ENCODE assay signal across 22 mouse cellular contexts in genomic region chr2:69560221-69560620, GRCm38 (mm10). TPM values are rescaled to one million over a fixed set of nuclear protein-coding genes. Genes with fewer than 3 reads are reported as not detected.
A peak's percentile ranks its signal among the peaks of the same experiment; 100 is the strongest.
DNase-seq lines count a peak whose midpoint lies in the region; ATAC-seq and TF ChIP-seq lines count a peak whose summit lies in the region.
"Had no signal": no experiment of that assay in that cellular context is flagged by ENCODE, and none has a peak within 500 bp of the region (broad histone marks: within the 10 kb centered on the region; RNA-seq: fewer than 3 reads in every experiment).

No protein-coding gene starts in this region.

- no peak for TF ChIP-seq CTCF in kidney, postnatal 0 days (IDR thresholded peaks at IDR 0.05; ENCODE audit: low read depth)

- H3K4me2 ChIP-seq in kidney, embryonic 15.5 days, result peak overlapping the region; percentile 42
- peak overlapping the region; percentile 41; the same call in 1 of the 2 replicates for H3K4me2 ChIP-seq in kidney, postnatal 0 days (ENCODE audit: low read length)
- H3K4me2 ChIP-seq: embryonic facial prominence, embryonic 13.5 days; embryonic facial prominence, embryonic 15.5 days; forebrain, embryonic 12.5 days had no signal

- WGBS in kidney, embryonic 15.5 days, result 24% methylated on average over 4 of the region's 4 CpGs
- WGBS in kidney, postnatal 0 days, result 20% methylated on average over 4 of the region's 4 CpGs

- no peak overlapping the region for H3K9ac ChIP-seq in kidney, embryonic 15.5 days
- H3K9ac ChIP-seq in kidney, postnatal 0 days (ENCODE audit: low read depth, low read length), result no peak overlapping the region
- H3K9ac ChIP-seq: embryonic facial prominence, embryonic 13.5 days; embryonic facial prominence, embryonic 15.5 days; forebrain, embryonic 12.5 days had no signal

- H3K9me3 ChIP-seq in kidney, embryonic 15.5 days (replicated peaks), result no peaks in the 10 kb centered on the region
- H3K9me3 ChIP-seq in kidney, postnatal 0 days (replicated peaks; ENCODE audit: low read length), result no peaks in the 10 kb centered on the region
- H3K9me3 ChIP-seq: embryonic facial prominence, embryonic 13.5 days; embryonic facial prominence, embryonic 15.5 days; forebrain, embryonic 10.5 days; forebrain, embryonic 12.5 days had no signal

- peaks cover 16% of the 10 kb centered on the region for H3K4me1 ChIP-seq in kidney, embryonic 15.5 days
- H3K4me1 ChIP-seq in kidney, postnatal 0 days (replicated peaks; ENCODE audit: insufficient read depth, low read length), result no peaks in the 10 kb centered on the region; the same call in 1 of the 2 replicates
- H3K4me1 ChIP-seq: embryonic facial prominence, embryonic 13.5 days; embryonic facial prominence, embryonic 15.5 days had no signal

- peak; percentile 58 for DNase-seq in kidney, adult 9 months
- DNase-seq in kidney, adult 11 months, result no peak
- no peak for DNase-seq in kidney, postnatal 14 days
- DNase-seq in kidney, postnatal 0 days (ENCODE audit: low spot score), result no peak
- no peak for DNase-seq in kidney, postnatal 10 days
- DNase-seq: adrenal gland, adult 2 months; adrenal gland, postnatal 10 days; adrenal gland, postnatal 25 days; cerebellum, adult 11 months; cerebellum, adult 18-20 months; cerebellum, adult 8-10 months; cerebellum, adult 9-11 months; cerebellum, postnatal 14 days; cerebellum, postnatal 36 days; embryo, embryonic 11 days had no signal

- H3K36me3 ChIP-seq in kidney, embryonic 15.5 days, result no peaks in the 10 kb centered on the region
- no peaks in the 10 kb centered on the region for H3K36me3 ChIP-seq in kidney, postnatal 0 days (ENCODE audit: insufficient read depth, low read length)
- H3K36me3 ChIP-seq: embryonic facial prominence, embryonic 13.5 days; embryonic facial prominence, embryonic 15.5 days; forebrain, embryonic 10.5 days; forebrain, embryonic 12.5 days had no signal

- peaks cover 12% of the 10 kb centered on the region; the same call in 1 of the 2 replicates for H3K27me3 ChIP-seq in kidney, embryonic 15.5 days
- no peaks in the 10 kb centered on the region for H3K27me3 ChIP-seq in kidney, postnatal 0 days (ENCODE audit: insufficient read depth, low read length)
- H3K27me3 ChIP-seq: embryonic facial prominence, embryonic 13.5 days; embryonic facial prominence, embryonic 15.5 days; forebrain, embryonic 12.5 days had no signal

- no peak overlapping the region for H3K4me3 ChIP-seq in kidney, embryonic 15.5 days (replicated peaks)
- H3K4me3 ChIP-seq in kidney, postnatal 0 days (replicated peaks; ENCODE audit: low read depth, low read length), result no peak overlapping the region
- H3K4me3 ChIP-seq: embryonic facial prominence, embryonic 13.5 days; embryonic facial prominence, embryonic 15.5 days; erythroblast, embryonic 14.5 days; forebrain, embryonic 10.5 days; forebrain, embryonic 12.5 days had no signal

- no peak for ATAC-seq in kidney, embryonic 15.5 days (replicated peaks; ENCODE audit: low FRiP score)
- no peak for ATAC-seq in kidney, postnatal 0 days (replicated peaks; ENCODE audit: low FRiP score, low read depth)
- ATAC-seq: forebrain, embryonic 14.5 days had no signal

- no peak overlapping the region for H3K27ac ChIP-seq in kidney, embryonic 15.5 days
- no peak overlapping the region for H3K27ac ChIP-seq in kidney, postnatal 0 days
- H3K27ac ChIP-seq: embryonic facial prominence, embryonic 13.5 days; embryonic facial prominence, embryonic 15.5 days; forebrain, embryonic 10.5 days; forebrain, embryonic 12.5 days had no signal

RNA-seq across cellular contexts. Expression of gene Lrp2, which starts 25.6 kb away (rescaled TPM):
- 14.6 and 15.0 TPM in 2 replicates for polyA plus RNA-seq in kidney, embryonic 15.5 days (2015; fragmentation: Nextera tagmentation; extraction: Ambion mirVana)
- polyA plus RNA-seq in kidney, postnatal 0 days (2015; fragmentation: Nextera tagmentation; extraction: Ambion mirVana), result 37.5 TPM in 2 replicates
- polyA plus RNA-seq: erythroblast, embryonic 14.5 days had no signal
